Mouse (Mus musculus) CH12.LX (cell line): ENCODE data around the gene Tnfrsf4. TPM values are rescaled to one million over a fixed set of nuclear protein-coding genes. Genes with fewer than 3 reads are reported as not detected.

ENCODE experiments used
- DNase-seq: peaks from one replicate; pipeline ENCODE4 v3.0.0-alpha.2; 2013; ENCODE audit errors: extremely low read depth
- H3K27ac ChIP-seq: 2 replicates; pipeline ENCODE4 v1.5.1; 2012; ENCODE audit warnings: low read depth, mild to moderate bottlenecking, control low read depth, moderate library complexity; ENCODE audit not compliant: insufficient read depth
- H3K27me3 ChIP-seq: replicated peaks from 2 replicates; pipeline ENCODE3; 2012; ENCODE audit warnings: inconsistent platforms
- H3K36me3 ChIP-seq, 2 experiments: replicated peaks in 1 of 2; 2 replicates each; pipeline versions ENCODE3 to v1.6.1; 2012; ENCODE audit warnings: inconsistent platforms in 1 of 2, low read length in 1 of 2, mild to moderate bottlenecking in 1 of 2, mixed read lengths in 1 of 2, moderate library complexity in 1 of 2; ENCODE audit not compliant: control insufficient read depth in 1 of 2, insufficient read depth in 1 of 2
- H3K4me1 ChIP-seq, 2 experiments: 2 replicates each; pipeline ENCODE4 v1.6.1; 2012; ENCODE audit warnings: inconsistent platforms in 1 of 2, moderate library complexity in 1 of 2; ENCODE audit not compliant: insufficient read depth in 2 of 2, control insufficient read depth in 1 of 2
- H3K4me2 ChIP-seq: 2 replicates; pipeline ENCODE4 v1.6.1; 2012; ENCODE audit warnings: low read depth, mild to moderate bottlenecking, control low read depth; ENCODE audit not compliant: poor library complexity, insufficient read depth, severe bottlenecking
- H3K4me3 ChIP-seq, 3 experiments: fragments of 150-350 bp in 1 of 3; sonication (generic) in 1 of 3; replicated peaks in 1 of 3; 2 replicates each; pipeline versions ENCODE3 to v1.5.1; 2011 to 2012; ENCODE audit warnings: low read depth in 2 of 3, low read length in 2 of 3, mild to moderate bottlenecking in 2 of 3, moderate library complexity in 2 of 3, control low read depth in 1 of 3, improper control_type of control experiment in 1 of 3, inconsistent platforms in 1 of 3, mixed read lengths in 1 of 3; ENCODE audit not compliant: poor library complexity in 1 of 3
- H3K79me2 ChIP-seq: replicated peaks from 2 replicates; pipeline ENCODE4 v1.6.1; 2012; ENCODE audit warnings: mild to moderate bottlenecking, moderate library complexity; ENCODE audit not compliant: control insufficient read depth, poor library complexity, insufficient read depth, severe bottlenecking; ENCODE audit errors: extremely low read depth
- H3K9ac ChIP-seq: 2 replicates; pipeline ENCODE4 v1.6.1; 2012; ENCODE audit warnings: low read depth, mild to moderate bottlenecking, control low read depth, moderate library complexity; ENCODE audit not compliant: insufficient read depth
- H3K9me3 ChIP-seq: replicated peaks from 2 replicates; pipeline ENCODE3; 2012; ENCODE audit warnings: low read length, inconsistent platforms, mixed read lengths
- BHLHE40 ChIP-seq: IDR thresholded peaks from 2 replicates; pipeline ENCODE4 v1.6.1; 2011; ENCODE audit warnings: mild to moderate bottlenecking, low read depth, low read length, improper control_type of control experiment
- CHD1 ChIP-seq: IDR thresholded peaks from 2 replicates; pipeline ENCODE4 v1.6.1; 2012; ENCODE audit warnings: low read depth, low read length, improper control_type of control experiment, inconsistent platforms
- CHD2 ChIP-seq: IDR thresholded peaks from 2 replicates; pipeline ENCODE4 v1.6.1; 2011; ENCODE audit warnings: low read length, improper control_type of control experiment
- CTCF ChIP-seq, 2 experiments: IDR thresholded peaks in 1 of 2; conservative IDR thresholded peaks in 1 of 2; 2 replicates each; pipeline ENCODE4 v1.5.1; 2011 to 2012; ENCODE audit warnings: low read depth in 2 of 2, low read length in 2 of 2, improper control_type of control experiment in 1 of 2, inconsistent platforms in 1 of 2, mild to moderate bottlenecking in 1 of 2, moderate library complexity in 1 of 2
- E2F4 ChIP-seq: IDR thresholded peaks from 2 replicates; pipeline ENCODE4 v1.6.1; 2011; ENCODE audit warnings: low read depth, low read length, improper control_type of control experiment; ENCODE audit not compliant: insufficient replicate concordance
- ELF1 ChIP-seq: IDR thresholded peaks from 2 replicates; pipeline ENCODE4 v1.6.1; 2014; ENCODE audit warnings: low read depth, mild to moderate bottlenecking, inconsistent platforms, low read length, improper control_type of control experiment
- EP300 ChIP-seq: IDR thresholded peaks from 2 replicates; pipeline ENCODE4 v1.6.1; 2011; ENCODE audit warnings: low read length, improper control_type of control experiment
- GABPA ChIP-seq: IDR thresholded peaks from 2 replicates; pipeline ENCODE4 v1.6.1; 2012; ENCODE audit warnings: low read depth, low read length, improper control_type of control experiment, inconsistent platforms; ENCODE audit not compliant: insufficient replicate concordance
- HCFC1 ChIP-seq: IDR thresholded peaks from 2 replicates; pipeline ENCODE4 v1.6.1; 2012; ENCODE audit warnings: low read depth, mild to moderate bottlenecking, inconsistent platforms, low read length, improper control_type of control experiment
- JUN ChIP-seq: IDR thresholded peaks from 2 replicates; pipeline ENCODE4 v1.6.1; 2011; ENCODE audit warnings: low read depth, mild to moderate bottlenecking, low read length, improper control_type of control experiment, moderate library complexity; ENCODE audit not compliant: insufficient read depth
- JUND ChIP-seq: conservative IDR thresholded peaks from 2 replicates; pipeline ENCODE4 v1.6.1; 2011; ENCODE audit warnings: low read depth, low read length, improper control_type of control experiment
- MAX ChIP-seq: IDR thresholded peaks from 2 replicates; pipeline ENCODE4 v1.6.1; 2011; ENCODE audit warnings: low read length, improper control_type of control experiment
- MAZ ChIP-seq: IDR thresholded peaks from 2 replicates; pipeline ENCODE4 v1.6.1; 2012; ENCODE audit warnings: low read depth, mild to moderate bottlenecking, inconsistent platforms, low read length, improper control_type of control experiment, moderate library complexity
- MEF2A ChIP-seq: IDR thresholded peaks from 2 replicates; pipeline ENCODE4 v1.6.1; 2014; ENCODE audit warnings: low read depth, mild to moderate bottlenecking, inconsistent platforms, low read length, improper control_type of control experiment, borderline replicate concordance
- MXI1 ChIP-seq: IDR thresholded peaks from 2 replicates; pipeline ENCODE4 v1.6.1; 2011; ENCODE audit warnings: mild to moderate bottlenecking, low read depth, low read length, improper control_type of control experiment
- MYC ChIP-seq: IDR thresholded peaks from 2 replicates; pipeline ENCODE4 v1.6.1; 2011; ENCODE audit warnings: low read depth, mild to moderate bottlenecking, improper control_type of control experiment, low read length
- NELFE ChIP-seq: IDR thresholded peaks from 2 replicates; pipeline ENCODE4 v1.6.1; 2011; ENCODE audit warnings: low read depth, low read length, improper control_type of control experiment
- NRF1 ChIP-seq: IDR thresholded peaks from 2 replicates; pipeline ENCODE4 v1.6.1; 2014; ENCODE audit warnings: low read depth, mild to moderate bottlenecking, inconsistent platforms, low read length, improper control_type of control experiment, moderate library complexity
- PAX5 ChIP-seq: IDR thresholded peaks from 2 replicates; pipeline ENCODE4 v1.6.1; 2012; ENCODE audit warnings: low read length, inconsistent platforms, mixed read lengths
- POLR2AphosphoS2 ChIP-seq: IDR thresholded peaks from 2 replicates; pipeline ENCODE4 v1.6.1; 2011; ENCODE audit warnings: low read depth, low read length, improper control_type of control experiment
- RAD21 ChIP-seq: IDR thresholded peaks from 2 replicates; pipeline ENCODE4 v1.6.1; 2011; ENCODE audit warnings: low read depth, mild to moderate bottlenecking, low read length, improper control_type of control experiment, moderate library complexity
- RCOR1 ChIP-seq: conservative IDR thresholded peaks from 2 replicates; pipeline ENCODE4 v1.6.1; 2012; ENCODE audit warnings: low read depth, mild to moderate bottlenecking, inconsistent platforms, low read length, improper control_type of control experiment
- SIN3A ChIP-seq: IDR thresholded peaks from 2 replicates; pipeline ENCODE4 v1.6.1; 2012; ENCODE audit warnings: low read length, improper control_type of control experiment, inconsistent platforms
- TCF12 ChIP-seq: IDR thresholded peaks from 2 replicates; pipeline ENCODE4 v1.6.1; 2014; ENCODE audit warnings: low read depth, mild to moderate bottlenecking, inconsistent platforms, low read length, improper control_type of control experiment
- UBTF ChIP-seq: IDR thresholded peaks from 2 replicates; pipeline ENCODE4 v1.6.1; 2012; ENCODE audit warnings: low read depth, mild to moderate bottlenecking, inconsistent platforms, low read length, improper control_type of control experiment, moderate library complexity
- USF1 ChIP-seq: IDR thresholded peaks from 2 replicates; pipeline ENCODE4 v1.6.1; 2014; ENCODE audit warnings: low read depth, mild to moderate bottlenecking, inconsistent platforms, low read length, improper control_type of control experiment
- ZC3H11A ChIP-seq: IDR thresholded peaks from 2 replicates; pipeline ENCODE4 v1.6.1; 2012; ENCODE audit warnings: low read depth, mild to moderate bottlenecking, inconsistent platforms, low read length, improper control_type of control experiment
- ZKSCAN1 ChIP-seq: IDR thresholded peaks from 2 replicates; pipeline ENCODE4 v1.6.1; 2012; ENCODE audit warnings: low read depth, inconsistent platforms, low read length, improper control_type of control experiment, borderline replicate concordance
- ZMIZ1 ChIP-seq: IDR thresholded peaks from 2 replicates; pipeline ENCODE4 v1.6.1; 2012; ENCODE audit warnings: low read depth, mild to moderate bottlenecking, inconsistent platforms, low read length, improper control_type of control experiment
- ZNF384 ChIP-seq: IDR thresholded peaks from 2 replicates; pipeline ENCODE4 v1.6.1; 2012; ENCODE audit warnings: low read depth, low read length, improper control_type of control experiment, inconsistent platforms
- dilution Hi-C: fragments of 300-500 bp; cut with MboI; formaldehyde crosslinking; loops from 2 replicates; pipeline ENCODE4 v1.14.3; 2020; ENCODE audit warnings: low sequenced_read_pairs; ENCODE audit not compliant: extremely low pct_unique_long_range_greater_than_20kb, extremely low pct_ligation_motif_present
- in situ Hi-C: fragments of 300-500 bp; cut with MboI; formaldehyde crosslinking; loops from 3 replicates; pipeline ENCODE4 v1.14.3; 2019; ENCODE audit warnings: low sequenced_read_pairs, low pct_ligation_motif_present, low pct_unique_long_range_greater_than_20kb, mixed read lengths
- polyA plus RNA-seq: library from polyadenylated mRNA; unstranded; fragments of >175 nt; gene quantifications from 2 replicates; pipeline ENCODE4 v1.2.1, GENCODE M21; 2012; ENCODE audit warnings: low read depth; ENCODE audit not compliant: insufficient read length
- total RNA-seq, 2 experiments: library from RNA; depleted of rRNA; stranded (reverse); fragments of 300-350 nt in 1 of 2; fragments of >200 nt in 1 of 2; gene quantifications; 2 replicates each; pipeline ENCODE4 v1.2.3; 2012 to 2014

Gene Tnfrsf4
- total and polyA plus RNA-seq, 3 experiments = 28.2 to 86.1 (median 81.1) TPM

DNA sequence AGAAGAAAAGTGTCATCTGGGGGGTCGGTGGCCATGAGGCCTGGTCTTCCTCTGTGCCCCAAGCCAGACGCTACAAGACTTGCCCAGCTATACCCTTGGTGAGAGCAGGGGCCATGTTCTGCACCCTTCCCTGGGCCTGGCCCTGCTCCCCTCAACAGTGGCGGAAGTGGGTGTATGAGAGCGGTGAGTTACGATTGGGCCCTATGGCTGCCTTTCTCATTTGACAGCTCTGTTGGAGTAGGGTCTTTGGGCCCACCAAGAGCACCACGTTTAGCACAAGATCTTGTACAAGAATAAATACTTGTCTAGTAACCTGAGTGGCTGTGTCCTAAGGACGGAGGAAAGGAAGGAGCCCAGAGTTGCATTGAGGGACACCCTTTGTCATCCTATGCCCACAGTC lies 14.9 kb downstream of the Tnfrsf4 start:
- Histone ChIP-seq H3K4me3 (no peak overlapping the region), H3K79me2 (no peaks in the 10 kb centered on the region), H3K9me3 (no peaks in the 10 kb centered on the region), H3K4me1 (peaks cover 30 to 71% of the 10 kb centered on the region in 2 experiments), H3K27me3 (no peaks in the 10 kb centered on the region), H3K9ac (no peak overlapping the region), H3K36me3 (peaks cover 16 to 32% of the 10 kb centered on the region in 2 experiments), H3K4me2 (no peak overlapping the region), H3K27ac (no peak overlapping the region)
- dilution Hi-C loops = no loop called here
- no peak for DNase-seq
- TF ChIP-seq BHLHE40 (no peak), RAD21 (no peak), MAZ (no peak), ZC3H11A (no peak), CHD1 (no peak), EP300 (no peak), E2F4 (no peak), MYC (no peak), NELFE (no peak), CHD2 (no peak), JUND (no peak), ZKSCAN1 (no peak), UBTF (no peak), RCOR1 (no peak), ELF1 (no peak), PAX5 (no peak), MXI1 (no peak), JUN (no peak)
- in situ Hi-C loops = no loop called here

DNA sequence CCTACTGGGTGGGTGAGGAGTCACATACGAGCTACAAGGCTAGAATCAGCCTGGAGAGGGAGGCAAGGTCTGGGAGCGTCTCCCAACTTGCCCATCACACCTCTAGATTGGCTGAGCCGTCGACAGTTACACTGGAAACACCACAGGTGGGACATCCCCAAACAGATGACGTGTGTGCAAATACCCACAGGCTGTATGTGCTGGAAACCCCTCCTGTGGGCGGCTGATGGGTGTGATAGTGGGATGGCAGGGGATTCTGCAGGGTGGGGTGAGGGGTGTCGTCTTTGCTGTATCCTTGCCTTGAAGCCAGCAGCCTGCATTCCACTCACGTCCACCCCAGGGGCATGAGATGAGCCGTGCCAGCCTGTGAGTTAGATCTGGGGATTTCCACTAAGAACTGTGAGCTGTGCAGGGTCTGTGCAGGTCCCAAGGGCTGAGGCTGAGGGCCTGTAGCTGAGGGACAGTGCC lies 17.0 kb downstream of the Tnfrsf4 start:
- Histone ChIP-seq H3K79me2 (no peaks in the 10 kb centered on the region), H3K4me2 (peak overlapping the region; percentile 73), H3K4me1 (peaks cover 30 to 64% of the 10 kb centered on the region in 2 experiments), H3K4me3 (peak overlapping the region; percentile 44 to 59 (median 55)), H3K27ac (peak overlapping the region; percentile 99), H3K9ac (peak overlapping the region; percentile 65), H3K27me3 (no peaks in the 10 kb centered on the region), H3K9me3 (no peaks in the 10 kb centered on the region), H3K36me3 (peaks cover 16 to 32% of the 10 kb centered on the region in 2 experiments)
- peak; percentile 64 for DNase-seq
- dilution Hi-C loops = no loop called here
- in situ Hi-C loops = loop anchor here (5.0 kb wide), 2 partner anchors 48 to 62 kb away; no protein-coding TSS in a partner anchor
- TF ChIP-seq RCOR1 (no peak), JUN (no peak), SIN3A (no peak), POLR2AphosphoS2 (no peak), ZC3H11A (no peak), EP300 (no peak), NELFE (no peak), ZNF384 (no peak), ZMIZ1 (no peak), HCFC1 (no peak), MAX (peak; percentile 24; the same call in 1 of the 2 replicates), MEF2A (no peak), PAX5 (no peak), CHD2 (no peak), NRF1 (peak; percentile 22; the same call in 1 of the 2 replicates), USF1 (no peak), CTCF (conservative IDR thresholded peaks at IDR 0.05 in 1 of 2, IDR thresholded peaks at IDR 0.05 in 1 of 2; ENCODE audit: low read depth in 2 of 2, low read length in 2 of 2) (peak in 1 of 2 experiments; percentile 34; a peak in 2 of 4 replicates), MAZ (no peak), RAD21 (no peak; the same call in 1 of the 2 replicates), UBTF (no peak), MYC (no peak), GABPA (no peak), ELF1 (no peak), TCF12 (peak; percentile 59; the same call in 1 of the 2 replicates)
